Mouse (Mus musculus): Measurements from ENCODE around the gene Olfr1331. TPM values are rescaled to one million over a fixed set of nuclear protein-coding genes. Genes with fewer than 3 reads are reported as not detected.

Gene Olfr1331
- polyA plus RNA-seq, 1 experiment from 2014 or later = not detected

Other genes with a start within 250 kb of the Olfr1331 start
- 0.40 and 0.45 TPM in 2 replicates for gene Cfap57, start 243.9 kb upstream of the Olfr1331 start, polyA plus RNA-seq (2014; fragmentation: Nextera tagmentation; extraction: Ambion mirVana)
- 180 and 190 TPM in 2 replicates for gene Ebna1bp2, start 243.8 kb upstream of the Olfr1331 start, polyA plus RNA-seq (2014; fragmentation: Nextera tagmentation; extraction: Ambion mirVana)
- not detected in 2 replicates for gene Olfr62, start 205.7 kb upstream of the Olfr1331 start, polyA plus RNA-seq (2014; fragmentation: Nextera tagmentation; extraction: Ambion mirVana)
- gene Olfr1342, start 171.9 kb upstream of the Olfr1331 start, polyA plus RNA-seq (2014; fragmentation: Nextera tagmentation; extraction: Ambion mirVana) = 0.08 and 0.26 TPM in 2 replicates
- not detected in 2 replicates for gene Olfr1341, start 161.1 kb upstream of the Olfr1331 start, polyA plus RNA-seq (2014; fragmentation: Nextera tagmentation; extraction: Ambion mirVana)
- gene Olfr1340, start 144.5 kb upstream of the Olfr1331 start, polyA plus RNA-seq (2014; fragmentation: Nextera tagmentation; extraction: Ambion mirVana) = not detected in 2 replicates
- gene Olfr1339, start 132.5 kb upstream of the Olfr1331 start, polyA plus RNA-seq (2014; fragmentation: Nextera tagmentation; extraction: Ambion mirVana) = not detected in 2 replicates
- not detected in 2 replicates for gene Olfr1338, start 105.9 kb upstream of the Olfr1331 start, polyA plus RNA-seq (2014; fragmentation: Nextera tagmentation; extraction: Ambion mirVana)
- gene Olfr1337, start 82.1 kb upstream of the Olfr1331 start, polyA plus RNA-seq (2014; fragmentation: Nextera tagmentation; extraction: Ambion mirVana) = not detected in 2 replicates
- gene Olfr1335, start 54.7 kb upstream of the Olfr1331 start, polyA plus RNA-seq (2014; fragmentation: Nextera tagmentation; extraction: Ambion mirVana) = not detected in 2 replicates
- not detected in 2 replicates for gene Olfr1333, start 28.4 kb upstream of the Olfr1331 start, polyA plus RNA-seq (2014; fragmentation: Nextera tagmentation; extraction: Ambion mirVana)
- gene Olfr1330, start 23.9 kb downstream of the Olfr1331 start, polyA plus RNA-seq (2014; fragmentation: Nextera tagmentation; extraction: Ambion mirVana) = not detected in 2 replicates
- gene Olfr1329, start 52.8 kb downstream of the Olfr1331 start, polyA plus RNA-seq (2014; fragmentation: Nextera tagmentation; extraction: Ambion mirVana) = not detected in 2 replicates
- not detected in 2 replicates for gene Olfr1328, start 74.0 kb downstream of the Olfr1331 start, polyA plus RNA-seq (2014; fragmentation: Nextera tagmentation; extraction: Ambion mirVana)
- gene Lao1, start 96.9 kb downstream of the Olfr1331 start, polyA plus RNA-seq (2014; fragmentation: Nextera tagmentation; extraction: Ambion mirVana) = not detected in 2 replicates
- gene Slc2a1, start 244.1 kb downstream of the Olfr1331 start, polyA plus RNA-seq (2014; fragmentation: Nextera tagmentation; extraction: Ambion mirVana) = 99.7 and 113 TPM in 2 replicates